Mouse (Mus musculus): ENCODE results near the gene Tex36. TPM values are rescaled to one million over a fixed set of nuclear protein-coding genes. Genes with fewer than 3 reads are reported as not detected.

Tex36 gene
- not detected for total RNA-seq (2021)

GRCm38 (mm10) chr7:133602058-133602457, at the start of gene Tex36:
Tex36 (minus strand) TSS chr7:133602158.
- no peak for DNase-seq

GRCm38 (mm10) chr7:133645716-133646115, 43.8 kb upstream of the Tex36 start:
- DNase-seq = no peak

GRCm38 (mm10) chr7:133638821-133639220, 36.9 kb upstream of the Tex36 start:
- peak; percentile 46 to 55 for DNase-seq

- DNase-seq = no peak
Observed at GRCm38 (mm10) chr7:133638306-133638705, 36.3 kb upstream of the Tex36 start.

GRCm38 (mm10) chr7:133637361-133638305, 35.7 kb upstream of the Tex36 start, which contains the start of gene Edrf1:
Edrf1 (plus strand) TSS chr7:133637543.
- DNase-seq = peak; percentile 93 to 97

- peak; percentile 86 for DNase-seq
Observed at GRCm38 (mm10) chr7:133636738-133637352, 34.9 kb upstream of the Tex36 start.

- DNase-seq = no peak
Observed at GRCm38 (mm10) chr7:133634932-133635650, 33.1 kb upstream of the Tex36 start.

GRCm38 (mm10) chr7:133632476-133632875, 30.5 kb upstream of the Tex36 start:
- peak in 1 of 2 experiments; percentile 37 for DNase-seq

GRCm38 (mm10) chr7:133630821-133631220, 28.9 kb upstream of the Tex36 start:
- DNase-seq = no peak

- DNase-seq = no peak
Observed at GRCm38 (mm10) chr7:133627184-133627936, 25.4 kb upstream of the Tex36 start.

GRCm38 (mm10) chr7:133623226-133623625, 21.3 kb upstream of the Tex36 start:
- DNase-seq = no peak

GRCm38 (mm10) chr7:133620721-133621120, 18.8 kb upstream of the Tex36 start:
- DNase-seq = peak; percentile 17 to 26

- DNase-seq = no peak
Observed at GRCm38 (mm10) chr7:133612981-133613380, 11.0 kb upstream of the Tex36 start.

- DNase-seq = peak; percentile 36 to 43
Observed at GRCm38 (mm10) chr7:133609585-133609984, 7.6 kb upstream of the Tex36 start.

- peak in 1 of 2 experiments; percentile 13 for DNase-seq
Observed at GRCm38 (mm10) chr7:133608631-133609340, 6.8 kb upstream of the Tex36 start.

- DNase-seq = no peak
Observed at GRCm38 (mm10) chr7:133607883-133608575, 6.1 kb upstream of the Tex36 start.

- DNase-seq = no peak
Observed at GRCm38 (mm10) chr7:133607331-133607730, 5.4 kb upstream of the Tex36 start.

- DNase-seq = no peak
Observed at GRCm38 (mm10) chr7:133604427-133605081, 2.6 kb upstream of the Tex36 start.

GRCm38 (mm10) chr7:133603156-133603555, 1.2 kb upstream of the Tex36 start:
- DNase-seq = no peak

- no peak for DNase-seq
Observed at GRCm38 (mm10) chr7:133600558-133600957, 1.4 kb downstream of the Tex36 start.

Measured in layer of hippocampus, postnatal 36 days (tissue).